Mouse (Mus musculus): ENCODE results near the gene Egfl7. TPM values are rescaled to one million over a fixed set of nuclear protein-coding genes. Genes with fewer than 3 reads are reported as not detected.

Gene Egfl7
- polyA plus RNA-seq, 1 experiment from 2014 or later = 54.3 TPM

DNA sequence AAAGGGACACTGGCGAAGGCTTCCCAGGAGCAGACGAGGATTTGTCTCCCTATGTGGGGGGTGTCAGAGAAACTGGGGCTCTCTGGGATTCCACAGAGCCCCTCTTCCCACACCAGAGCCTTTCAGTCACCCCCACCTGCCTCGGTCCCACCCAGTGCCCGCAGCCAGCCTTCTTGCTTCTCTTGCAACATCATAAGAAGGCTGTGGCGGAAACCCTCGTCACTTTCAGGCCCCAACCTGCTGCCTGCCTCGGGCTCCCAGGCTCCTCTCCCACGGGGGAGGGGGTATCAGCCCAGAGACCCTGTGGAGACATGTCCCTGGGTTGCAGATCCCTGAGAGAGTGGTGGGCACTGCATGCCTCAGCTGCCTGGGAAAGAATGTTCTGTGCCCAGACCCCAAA is 28.4 kb upstream of the Egfl7 start:
- Histone ChIP-seq H3K4me1 (ENCODE audit: control insufficient read depth, insufficient read depth, low read length) (no peaks in the 10 kb centered on the region), H3K4me2 (ENCODE audit: low read depth, low read length) (no peak overlapping the region), H3K36me3 (replicated peaks; ENCODE audit: control insufficient read depth, insufficient read depth, low read depth, low read length) (no peaks in the 10 kb centered on the region), H3K9ac (replicated peaks; ENCODE audit: low read length) (no peak overlapping the region), H3K9me3 (replicated peaks; ENCODE audit: control insufficient read depth, low read length) (no peaks in the 10 kb centered on the region), H3K4me3 (ENCODE audit: low read depth, low read length) (no peak overlapping the region), H3K27me3 (ENCODE audit: control insufficient read depth, insufficient read depth, low read length) (no peaks in the 10 kb centered on the region), H3K27ac (replicated peaks; ENCODE audit: low read depth, low read length) (no peak overlapping the region)
- 72% methylated on average over 8 of the region's 8 CpGs for WGBS
- ATAC-seq (replicated peaks; ENCODE audit: insufficient number of reproducible peaks, low FRiP score, low TSS enrichment, low read depth) = no peak
- no peak for DNase-seq (ENCODE audit: low spot score)

DNA sequence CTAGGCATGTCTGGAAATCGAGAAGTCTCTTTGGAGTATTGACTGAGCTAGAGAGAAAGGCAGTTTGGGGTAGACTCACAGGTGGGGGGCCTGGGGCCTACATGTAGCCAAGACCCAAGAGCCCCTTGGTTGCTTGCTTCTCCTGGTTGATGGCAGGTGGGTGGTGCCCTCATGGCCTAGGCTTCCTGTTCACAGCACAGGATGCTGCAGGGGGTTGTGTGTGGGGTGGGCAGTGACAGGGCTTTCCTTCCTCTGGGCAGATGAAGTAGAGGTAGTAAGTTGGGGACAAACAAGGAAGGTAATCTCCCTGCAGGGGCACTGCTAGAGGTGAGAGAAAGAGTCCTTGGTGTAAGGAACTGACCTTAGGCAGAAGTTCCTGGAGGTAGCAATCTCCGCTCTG is 27.7 kb upstream of the Egfl7 start:
- Histone ChIP-seq H3K4me2 (ENCODE audit: low read depth, low read length) (no peak overlapping the region), H3K9me3 (replicated peaks; ENCODE audit: control insufficient read depth, low read length) (no peaks in the 10 kb centered on the region), H3K27ac (replicated peaks; ENCODE audit: low read depth, low read length) (no peak overlapping the region), H3K4me3 (ENCODE audit: low read depth, low read length) (no peak overlapping the region), H3K9ac (replicated peaks; ENCODE audit: low read length) (no peak overlapping the region; the same call in 1 of the 2 replicates), H3K36me3 (replicated peaks; ENCODE audit: control insufficient read depth, insufficient read depth, low read depth, low read length) (no peaks in the 10 kb centered on the region), H3K27me3 (ENCODE audit: control insufficient read depth, insufficient read depth, low read length) (no peaks in the 10 kb centered on the region), H3K4me1 (ENCODE audit: control insufficient read depth, insufficient read depth, low read length) (no peaks in the 10 kb centered on the region)
- 87% methylated on average over 2 of the region's 2 CpGs for WGBS
- ATAC-seq (replicated peaks; ENCODE audit: insufficient number of reproducible peaks, low FRiP score, low TSS enrichment, low read depth) (no peak), DNase-seq (ENCODE audit: low spot score) (no peak)

- no peaks in the 10 kb centered on the region for H3K4me1 ChIP-seq (ENCODE audit: control insufficient read depth, insufficient read depth, low read length)
- no peaks in the 10 kb centered on the region for H3K36me3 ChIP-seq (replicated peaks; ENCODE audit: control insufficient read depth, insufficient read depth, low read depth, low read length)
- ATAC-seq (replicated peaks; ENCODE audit: insufficient number of reproducible peaks, low FRiP score, low TSS enrichment, low read depth) = no peak
- 79% methylated on average over 9 of the region's 9 CpGs for WGBS
- H3K9ac ChIP-seq (replicated peaks; ENCODE audit: low read length) = no peak overlapping the region
- H3K4me3 ChIP-seq (ENCODE audit: low read depth, low read length) = no peak overlapping the region
- H3K4me2 ChIP-seq (ENCODE audit: low read depth, low read length) = no peak overlapping the region
- 0 out of 2 replicates have a peak overlapping the region, but pooled peaks have one; percentile 8 for H3K27ac ChIP-seq (replicated peaks; ENCODE audit: low read depth, low read length)
- DNase-seq (ENCODE audit: low spot score) = peak; percentile 25
- no peaks in the 10 kb centered on the region for H3K27me3 ChIP-seq (ENCODE audit: control insufficient read depth, insufficient read depth, low read length)
- H3K9me3 ChIP-seq (replicated peaks; ENCODE audit: control insufficient read depth, low read length) = no peaks in the 10 kb centered on the region
Measured at GRCm38 (mm10) chr2:26553904-26554303, 25.9 kb upstream of the Egfl7 start.

- WGBS = 83% methylated on average over 4 of the region's 4 CpGs
- no peak for DNase-seq (ENCODE audit: low spot score)
Measured at GRCm38 (mm10) chr2:26555076-26555475, 24.7 kb upstream of the Egfl7 start.

DNA sequence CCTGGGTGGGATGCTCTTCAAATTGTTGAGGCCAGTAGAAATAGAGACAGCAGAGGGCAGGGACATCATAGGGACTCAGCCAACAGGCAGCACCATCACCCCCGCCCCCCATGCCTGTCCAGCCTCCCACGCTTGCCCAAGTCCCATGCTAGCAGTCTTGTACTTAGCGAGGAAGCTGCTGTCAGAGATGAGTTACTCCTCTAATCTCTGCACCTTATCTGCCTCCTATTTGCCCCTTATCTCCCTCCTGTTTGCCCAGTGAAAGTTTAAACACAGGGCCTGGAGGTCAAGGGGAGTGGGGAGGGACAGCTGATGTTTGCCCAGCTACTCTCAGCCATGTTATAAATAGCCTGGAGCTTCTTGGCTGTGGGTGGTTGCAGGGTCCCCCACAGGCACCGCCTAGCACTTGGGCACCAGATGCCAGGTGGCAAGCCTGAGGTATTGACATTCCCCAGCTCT is 23.2 kb upstream of the Egfl7 start:
- Histone ChIP-seq H3K4me1 (ENCODE audit: control insufficient read depth, insufficient read depth, low read length) (no peaks in the 10 kb centered on the region; the same call in 1 of the 2 replicates), H3K36me3 (replicated peaks; ENCODE audit: control insufficient read depth, insufficient read depth, low read depth, low read length) (no peaks in the 10 kb centered on the region), H3K27me3 (ENCODE audit: control insufficient read depth, insufficient read depth, low read length) (no peaks in the 10 kb centered on the region), H3K4me3 (ENCODE audit: low read depth, low read length) (no peak overlapping the region), H3K4me2 (ENCODE audit: low read depth, low read length) (no peak overlapping the region), H3K9me3 (replicated peaks; ENCODE audit: control insufficient read depth, low read length) (no peaks in the 10 kb centered on the region), H3K9ac (replicated peaks; ENCODE audit: low read length) (no peak overlapping the region), H3K27ac (replicated peaks; ENCODE audit: low read depth, low read length) (no peak overlapping the region)
- no peak for ATAC-seq (replicated peaks; ENCODE audit: insufficient number of reproducible peaks, low FRiP score, low TSS enrichment, low read depth)
- WGBS = 65% methylated on average over 4 of the region's 4 CpGs
- DNase-seq (ENCODE audit: low spot score) = no peak

More at GRCm38 (mm10) chr2:26555076-26555475, 24.7 kb upstream of the Egfl7 start:
- H3K4me1 ChIP-seq (ENCODE audit: control insufficient read depth, insufficient read depth, low read length) = no peaks in the 10 kb centered on the region; the same call in 1 of the 2 replicates
- ATAC-seq (replicated peaks; ENCODE audit: insufficient number of reproducible peaks, low FRiP score, low TSS enrichment, low read depth) = no peak
- H3K9ac ChIP-seq (replicated peaks; ENCODE audit: low read length) = no peak overlapping the region
- no peaks in the 10 kb centered on the region for H3K27me3 ChIP-seq (ENCODE audit: control insufficient read depth, insufficient read depth, low read length)
- H3K27ac ChIP-seq (replicated peaks; ENCODE audit: low read depth, low read length) = no peak overlapping the region
- H3K4me3 ChIP-seq (ENCODE audit: low read depth, low read length) = no peak overlapping the region
- H3K4me2 ChIP-seq (ENCODE audit: low read depth, low read length) = no peak overlapping the region
- no peaks in the 10 kb centered on the region for H3K36me3 ChIP-seq (replicated peaks; ENCODE audit: control insufficient read depth, insufficient read depth, low read depth, low read length)
- H3K9me3 ChIP-seq (replicated peaks; ENCODE audit: control insufficient read depth, low read length) = no peaks in the 10 kb centered on the region

DNA sequence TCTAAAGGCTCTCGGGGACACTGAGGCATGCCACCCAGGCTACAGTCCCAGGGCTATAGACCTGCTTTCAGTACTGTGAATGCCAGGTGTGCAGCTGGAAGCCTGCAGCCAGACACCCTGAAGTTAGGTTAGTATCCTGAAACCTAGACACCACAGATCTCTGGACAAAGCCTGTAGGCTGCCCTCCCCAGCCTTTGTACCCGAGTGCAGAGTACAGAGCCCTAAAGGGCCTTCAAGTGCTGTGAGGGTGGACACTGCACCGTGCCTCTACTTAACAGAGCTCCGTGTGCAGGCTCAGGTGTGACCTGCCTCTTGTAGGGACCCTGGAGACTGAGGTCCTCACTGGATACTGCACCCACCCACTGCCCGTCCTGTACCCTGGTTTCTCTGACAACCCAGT is 19.3 kb upstream of the Egfl7 start:
- Histone ChIP-seq H3K9ac (replicated peaks; ENCODE audit: low read length) (no peak overlapping the region), H3K27ac (replicated peaks; ENCODE audit: low read depth, low read length) (no peak overlapping the region), H3K36me3 (replicated peaks; ENCODE audit: control insufficient read depth, insufficient read depth, low read depth, low read length) (no peaks in the 10 kb centered on the region), H3K4me1 (ENCODE audit: control insufficient read depth, insufficient read depth, low read length) (no peaks in the 10 kb centered on the region; the same call in 1 of the 2 replicates), H3K9me3 (replicated peaks; ENCODE audit: control insufficient read depth, low read length) (no peaks in the 10 kb centered on the region), H3K27me3 (ENCODE audit: control insufficient read depth, insufficient read depth, low read length) (no peaks in the 10 kb centered on the region), H3K4me3 (ENCODE audit: low read depth, low read length) (no peak overlapping the region), H3K4me2 (ENCODE audit: low read depth, low read length) (no peak overlapping the region)
- ATAC-seq (replicated peaks; ENCODE audit: insufficient number of reproducible peaks, low FRiP score, low TSS enrichment, low read depth) (no peak), DNase-seq (ENCODE audit: low spot score) (no peak)
- 82% methylated on average over 5 of the region's 5 CpGs for WGBS

DNA sequence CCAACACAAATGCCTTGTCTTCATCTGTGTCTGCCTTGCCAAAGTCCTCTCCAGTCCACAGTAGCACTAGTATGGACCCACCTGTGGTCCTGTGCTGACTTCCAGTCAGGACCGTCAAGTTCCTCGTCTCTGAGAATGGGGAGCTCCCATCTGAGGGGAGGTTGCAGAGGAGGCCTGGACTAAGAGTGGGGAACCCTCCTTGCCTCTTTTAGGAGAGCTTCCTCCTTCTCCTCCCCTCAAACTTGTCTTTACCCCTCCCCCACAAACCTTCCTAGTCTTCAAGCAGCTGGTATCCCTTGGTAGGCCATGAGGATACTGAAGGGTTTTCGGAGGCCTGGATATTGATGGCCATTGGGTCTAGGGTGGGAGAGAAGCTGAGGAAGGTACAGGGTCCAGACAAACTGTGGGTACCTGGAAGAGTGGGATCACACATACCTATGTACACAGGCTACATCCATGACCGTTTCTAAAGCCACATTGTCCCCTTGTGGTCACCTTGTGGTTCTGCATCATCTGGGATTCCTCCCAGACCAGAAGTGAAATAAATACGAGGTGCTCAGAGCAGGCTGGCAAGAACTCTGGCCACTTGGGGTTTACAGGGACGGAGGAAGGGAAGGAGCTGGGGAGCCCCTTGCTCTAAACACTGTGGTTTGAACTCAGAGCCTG is 18.3 kb upstream of the Egfl7 start:
- Histone ChIP-seq H3K4me3 (ENCODE audit: low read depth, low read length) (no peak overlapping the region), H3K4me2 (ENCODE audit: low read depth, low read length) (no peak overlapping the region), H3K27ac (replicated peaks; ENCODE audit: low read depth, low read length) (no peak overlapping the region), H3K9ac (replicated peaks; ENCODE audit: low read length) (no peak overlapping the region), H3K9me3 (replicated peaks; ENCODE audit: control insufficient read depth, low read length) (no peaks in the 10 kb centered on the region), H3K4me1 (ENCODE audit: control insufficient read depth, insufficient read depth, low read length) (no peaks in the 10 kb centered on the region; the same call in 1 of the 2 replicates), H3K27me3 (ENCODE audit: control insufficient read depth, insufficient read depth, low read length) (no peaks in the 10 kb centered on the region), H3K36me3 (replicated peaks; ENCODE audit: control insufficient read depth, insufficient read depth, low read depth, low read length) (no peaks in the 10 kb centered on the region)
- DNase-seq (ENCODE audit: low spot score) (peak; percentile 77), ATAC-seq (replicated peaks; ENCODE audit: insufficient number of reproducible peaks, low FRiP score, low TSS enrichment, low read depth) (peak; percentile 71; the same call in 1 of the 2 replicates)
- 40% methylated on average over 6 of the region's 6 CpGs for WGBS

DNA sequence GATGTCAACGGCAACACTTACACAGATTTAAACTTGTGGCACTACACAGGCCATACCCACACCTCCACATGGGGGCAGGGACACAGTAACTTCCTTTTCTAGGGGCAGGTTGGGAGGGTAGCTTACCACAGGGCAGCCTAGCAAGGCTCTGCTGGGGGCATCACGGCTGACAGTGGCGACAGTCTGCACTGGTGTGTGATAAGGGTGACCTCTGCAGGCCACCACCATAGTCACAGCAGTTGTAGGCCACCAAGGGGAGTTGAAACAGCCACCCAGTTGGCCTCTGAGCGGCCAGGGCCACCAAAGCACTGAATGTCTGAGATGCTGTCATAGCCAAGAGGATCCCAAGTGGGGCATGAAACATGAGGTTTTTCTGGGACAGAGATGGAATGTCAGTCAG is 13.6 kb upstream of the Egfl7 start:
- Histone ChIP-seq H3K27ac (replicated peaks; ENCODE audit: low read depth, low read length) (no peak overlapping the region), H3K27me3 (ENCODE audit: control insufficient read depth, insufficient read depth, low read length) (no peaks in the 10 kb centered on the region), H3K4me2 (ENCODE audit: low read depth, low read length) (no peak overlapping the region), H3K9ac (replicated peaks; ENCODE audit: low read length) (no peak overlapping the region), H3K36me3 (replicated peaks; ENCODE audit: control insufficient read depth, insufficient read depth, low read depth, low read length) (no peaks in the 10 kb centered on the region), H3K9me3 (replicated peaks; ENCODE audit: control insufficient read depth, low read length) (no peaks in the 10 kb centered on the region), H3K4me1 (ENCODE audit: control insufficient read depth, insufficient read depth, low read length) (no peaks in the 10 kb centered on the region), H3K4me3 (ENCODE audit: low read depth, low read length) (no peak overlapping the region)
- ATAC-seq (replicated peaks; ENCODE audit: insufficient number of reproducible peaks, low FRiP score, low TSS enrichment, low read depth) (no peak), DNase-seq (ENCODE audit: low spot score) (peak; percentile 52)
- 24% methylated on average over 4 of the region's 4 CpGs for WGBS
